ENCODE assay signal across 23 mouse cellular contexts in genomic region chr1:87266296-87267090, GRCm38 (mm10). TPM values are rescaled to one million over a fixed set of nuclear protein-coding genes. Genes with fewer than 3 reads are reported as not detected.
"Had no signal": no experiment of that assay in that cellular context is flagged by ENCODE, and none has a peak within 500 bp of the region (broad histone marks: within the 10 kb centered on the region; RNA-seq: fewer than 3 reads in every experiment).

No protein-coding gene starts in this region.

- H3K4me3 ChIP-seq: intestine, embryonic 15.5 days; left cerebral cortex, adult 2 months; liver, embryonic 13.5 days; midbrain, embryonic 12.5 days; myocyte had no signal

- H3K9ac ChIP-seq: intestine, embryonic 15.5 days; kidney, embryonic 15.5 days; liver, embryonic 13.5 days; midbrain, embryonic 12.5 days; neural tube, embryonic 13.5 days had no signal

- H3K4me2 ChIP-seq: intestine, embryonic 15.5 days; liver, embryonic 13.5 days; midbrain, embryonic 12.5 days had no signal

- H3K36me3 ChIP-seq: intestine, embryonic 15.5 days; kidney, embryonic 15.5 days; liver, embryonic 13.5 days; midbrain, embryonic 12.5 days; neural tube, embryonic 13.5 days had no signal

- DNase-seq: layer of hippocampus, postnatal 36 days; liver, embryonic 13.5 days; lung, adult 2 months; lung, postnatal 14 days; lung, postnatal 4 days; right cerebral cortex, postnatal 14 days; right cerebral cortex, postnatal 4 days; thymus, adult 2 months; thymus, postnatal 14 days; thymus, postnatal 4 days had no signal

- ATAC-seq: intestine, embryonic 15.5 days; midbrain, embryonic 16.5 days had no signal

- H3K27ac ChIP-seq: intestine, embryonic 15.5 days; kidney, embryonic 15.5 days; left cerebral cortex, adult 2 months; liver, embryonic 13.5 days; midbrain, embryonic 12.5 days; neural tube, embryonic 13.5 days; stomach, postnatal 0 days had no signal

- H3K9me3 ChIP-seq: intestine, embryonic 15.5 days; kidney, embryonic 15.5 days; liver, embryonic 13.5 days; midbrain, embryonic 12.5 days had no signal

RNA-seq across cellular contexts. Expression of gene Efhd1, which starts 2.3 kb away (rescaled TPM):
- total RNA-seq: liver, adult 2 months; megakaryocyte progenitor cell, adult 5-6 weeks; megakaryocyte-erythroid progenitor cell, adult 5-6 weeks; monocyte, adult 5-6 weeks; neutrophil, adult 5-6 weeks had no signal
